8 mouse cellular contexts compared by ENCODE assay signal in genomic region chr2:109678090-109678409, GRCm38 (mm10). TPM values are rescaled to one million over a fixed set of nuclear protein-coding genes. Genes with fewer than 3 reads are reported as not detected.
DNase-seq lines count a peak whose midpoint lies in the region; ATAC-seq and TF ChIP-seq lines count a peak whose summit lies in the region.

No protein-coding gene starts in this region.

- no peak for TF ChIP-seq CTCF in lung, postnatal 0 days (IDR thresholded peaks at IDR 0.05)

- no peak for TF ChIP-seq EP300 in lung, postnatal 0 days (IDR thresholded peaks at IDR 0.05)

- no peak overlapping the region for H3K9ac ChIP-seq in kidney, embryonic 15.5 days
- no peak overlapping the region for H3K9ac ChIP-seq in lung, postnatal 0 days (replicated peaks; ENCODE audit: low read depth)

- no peaks in the 10 kb centered on the region for H3K9me3 ChIP-seq in kidney, embryonic 15.5 days (replicated peaks)
- H3K9me3 ChIP-seq in lung, postnatal 0 days (ENCODE audit: low read length): no peaks in the 10 kb centered on the region

- H3K4me1 ChIP-seq in kidney, embryonic 15.5 days: peaks cover 34% of the 10 kb centered on the region
- no peaks in the 10 kb centered on the region; the same call in 1 of the 2 replicates for H3K4me1 ChIP-seq in lung, postnatal 0 days (ENCODE audit: insufficient read depth, low read depth, low read length)

- ATAC-seq in kidney, embryonic 15.5 days (replicated peaks; ENCODE audit: low FRiP score): peak; percentile 73
- ATAC-seq in frontal cortex, adult (ENCODE audit: low TSS enrichment): peak; percentile 64
- ATAC-seq in lung, postnatal 0 days: 0 out of 2 replicates have a peak, but pooled peaks have one; percentile 14

- H3K4me2 ChIP-seq in kidney, embryonic 15.5 days: peak overlapping the region; percentile 71
- peak overlapping the region; percentile 35 for H3K4me2 ChIP-seq in lung, postnatal 0 days (replicated peaks; ENCODE audit: low read depth, low read length)

- DNase-seq in kidney, adult 18-20 months: no peak
- DNase-seq in cerebellum, adult 9-10 months: peak; percentile 92
- DNase-seq in layer of hippocampus, adult 8-10 months (ENCODE audit: low spot score in 2 of 2): peak; percentile 88 to 90
- DNase-seq in lung, postnatal 0 days (ENCODE audit: low spot score): peak; percentile 44
- DNase-seq in right cerebral cortex, postnatal 36 days (ENCODE audit: low spot score in 2 of 2): peak; percentile 87 to 91
- DNase-seq in urinary bladder, postnatal 25 days (ENCODE audit: low spot score): no peak

- 0% methylated on average over 18 of the region's 18 CpGs for WGBS in kidney, embryonic 15.5 days
- 5% methylated on average over 18 of the region's 18 CpGs for WGBS in lung, postnatal 0 days

- peaks cover 84% of the 10 kb centered on the region for H3K27me3 ChIP-seq in kidney, embryonic 15.5 days
- peaks cover 49% of the 10 kb centered on the region for H3K27me3 ChIP-seq in lung, postnatal 0 days (replicated peaks; ENCODE audit: insufficient read depth, low read length)

- peak overlapping the region; percentile 44 for H3K4me3 ChIP-seq in kidney, embryonic 15.5 days (replicated peaks)
- H3K4me3 ChIP-seq in lung, postnatal 0 days (ENCODE audit: low read depth, low read length): peak overlapping the region; percentile 12; the same call in 1 of the 2 replicates

- no peak overlapping the region for H3K27ac ChIP-seq in kidney, embryonic 15.5 days
- no peak overlapping the region for H3K27ac ChIP-seq in lung, postnatal 0 days (ENCODE audit: low read length)

- H3K36me3 ChIP-seq in kidney, embryonic 15.5 days: no peaks in the 10 kb centered on the region
- no peaks in the 10 kb centered on the region for H3K36me3 ChIP-seq in lung, postnatal 0 days (ENCODE audit: insufficient read depth, low read length)

RNA-seq across cellular contexts. Expression of gene Bdnf, which starts 3.5 kb away (rescaled TPM):
- 0.81 and 1.1 TPM in 2 replicates for polyA plus RNA-seq in kidney, embryonic 15.5 days (2015; fragmentation: Nextera tagmentation; extraction: Ambion mirVana)
- total RNA-seq in layer of hippocampus, adult 8-10 months (2022): 10 to 100 TPM; 24.6 to 32.2 (median 29.8) TPM
- 0.78 and 0.82 TPM in 2 replicates for polyA plus RNA-seq in lung, postnatal 0 days (2015; fragmentation: Nextera tagmentation; extraction: Ambion mirVana)

Comparison
In these comparisons a context has a peak if more than half of its experiments do, and no peak if none do; other contexts are left out.
1. ATAC-seq: peak in every context shown above with its lines; median percentile 73 in kidney, embryonic 15.5 days; 64 in frontal cortex, adult; 14 in lung, postnatal 0 days.
2. DNase-seq: peak in cerebellum, adult 9-10 months (single experiment), layer of hippocampus, adult 8-10 months (2 of 2), lung, postnatal 0 days (single experiment) and right cerebral cortex, postnatal 36 days (2 of 2); none in kidney, adult 18-20 months (single experiment) and urinary bladder, postnatal 25 days (single experiment).